Mouse (Mus musculus) adrenal gland, adult 2 months (tissue): ENCODE results near the gene Cox6a2. TPM values are rescaled to one million over a fixed set of nuclear protein-coding genes. Genes with fewer than 3 reads are reported as not detected.

Source experiments
- DNase-seq: peaks from one replicate; pipeline ENCODE4 v3.0.0; 2021
- long read RNA-seq: library from polyadenylated mRNA; stranded (forward); transcript quantifications from one replicate; pipeline ENCODE4 v2.0.0, GENCODE M21; 2021
- polyA plus RNA-seq: library from polyadenylated mRNA; depleted of rRNA; stranded (reverse); fragments of >200 nt; gene quantifications from 2 replicates; pipeline ENCODE4 v1.2.3, GENCODE M21; 2012; rRNA removed
- total RNA-seq, 2 experiments: library from RNA; stranded (reverse); gene quantifications; 2 replicates each; pipeline ENCODE4 v1.2.3; 2021

Cox6a2 gene
- total RNA-seq (1 to 10 TPM in 1 of 2 experiments, not detected in 1; 8.0 TPM), polyA plus RNA-seq (1.7 and 2.9 TPM in 2 replicates)
- long read RNA-seq, result 0 reads

GRCm38 (mm10) chr7:128206152-128206551, at the start of gene Cox6a2:
TSS of gene Cox6a2 (minus strand) at chr7:128206387.
- no peak for DNase-seq

GRCm38 (mm10) chr7:128255757-128256156, 49.6 kb upstream of the Cox6a2 start:
- DNase-seq, result no peak

GRCm38 (mm10) chr7:128254978-128255377, 48.8 kb upstream of the Cox6a2 start:
- no peak for DNase-seq

GRCm38 (mm10) chr7:128252609-128253008, 46.4 kb upstream of the Cox6a2 start:
- DNase-seq, result no peak

- no peak for DNase-seq
Measured at GRCm38 (mm10) chr7:128251946-128252345, 45.8 kb upstream of the Cox6a2 start.

GRCm38 (mm10) chr7:128249998-128250397, 43.8 kb upstream of the Cox6a2 start:
- DNase-seq, result no peak

GRCm38 (mm10) chr7:128248081-128249042, 42.2 kb upstream of the Cox6a2 start:
- DNase-seq, result no peak

GRCm38 (mm10) chr7:128247443-128247842, 41.3 kb upstream of the Cox6a2 start:
- peak; percentile 85 for DNase-seq

GRCm38 (mm10) chr7:128246496-128247391, 40.6 kb upstream of the Cox6a2 start, which contains the start of gene Tgfb1i1:
TSS of gene Tgfb1i1 (plus strand) at chr7:128246812.
- DNase-seq, result peak; percentile 58

- no peak for DNase-seq
Measured at GRCm38 (mm10) chr7:128245547-128245946, 39.4 kb upstream of the Cox6a2 start.

- no peak for DNase-seq
Measured at GRCm38 (mm10) chr7:128244410-128245025, 38.3 kb upstream of the Cox6a2 start.

- DNase-seq, result no peak
Measured at GRCm38 (mm10) chr7:128243921-128244320, 37.7 kb upstream of the Cox6a2 start.

GRCm38 (mm10) chr7:128242331-128242730, 36.1 kb upstream of the Cox6a2 start:
- DNase-seq, result no peak

- no peak for DNase-seq
Measured at GRCm38 (mm10) chr7:128240131-128240784, 34.1 kb upstream of the Cox6a2 start.

GRCm38 (mm10) chr7:128238991-128239390, 32.8 kb upstream of the Cox6a2 start:
- DNase-seq, result no peak

- peak; percentile 100 for DNase-seq
Measured at GRCm38 (mm10) chr7:128237927-128238778, 32.0 kb upstream of the Cox6a2 start, which contains the start of gene 9130023H24Rik. TSS of gene 9130023H24Rik (minus strand) at chr7:128238031.

GRCm38 (mm10) chr7:128237593-128237926, 31.4 kb upstream of the Cox6a2 start:
- DNase-seq, result no peak

GRCm38 (mm10) chr7:128236856-128237592, 30.8 kb upstream of the Cox6a2 start, which contains the start of gene Armc5:
TSS of gene Armc5 (plus strand) at chr7:128237342.
- DNase-seq, result peak; percentile 90

- DNase-seq, result no peak
Measured at GRCm38 (mm10) chr7:128236426-128236825, 30.2 kb upstream of the Cox6a2 start.

GRCm38 (mm10) chr7:128235481-128235880, 29.3 kb upstream of the Cox6a2 start:
- DNase-seq, result peak; percentile 40
